Mouse (Mus musculus): ENCODE data around the gene Olfr1360. TPM values are rescaled to one million over a fixed set of nuclear protein-coding genes. Genes with fewer than 3 reads are reported as not detected.
"Not testable (repeated sequence)": the region's sequence is repeated elsewhere in the genome, so short reads cannot be mapped to it uniquely, and the experiment has no call there.

Gene Olfr1360
- polyA plus RNA-seq, 2 experiments, result not detected

GRCm38 (mm10) chr13:21715864-21716539, 38.8 kb upstream of the Olfr1360 start, which contains the start of the genes Hist1h2bl and Hist1h2ai:
Hist1h2bl (minus strand) TSS chr13:21716143.
Hist1h2ai (plus strand) TSS chr13:21716422.
- peak within 1 kb of the TSS; percentile 79 for H3K4me2 ChIP-seq (replicated peaks; ENCODE audit: low read depth, low read length, severe bottlenecking)
- 3% methylated on average over 24 of the region's 50 CpGs for WGBS
- peak; percentile 84; the same call in 1 of the 2 replicates for TF ChIP-seq POLR2A (IDR thresholded peaks at IDR 0.05; ENCODE audit: borderline replicate concordance, extremely low read depth, insufficient read depth, insufficient read length)
- peaks cover 22% of the 10 kb centered on the region for H3K4me1 ChIP-seq (ENCODE audit: control insufficient read depth, insufficient read depth, low read length)
- H3K27me3 ChIP-seq (ENCODE audit: control insufficient read depth, insufficient read depth, low read length); H3K9me3 ChIP-seq (ENCODE audit: control insufficient read depth, low read length); H3K36me3 ChIP-seq (ENCODE audit: control insufficient read depth, insufficient read depth, low read length): not testable (repeated sequence)
- H3K27ac ChIP-seq (replicated peaks; ENCODE audit: low read depth, low read length), result peak within 1 kb of the TSS; percentile 93
- ATAC-seq (ENCODE audit: low FRiP score, low read depth) (peak; percentile 91), DNase-seq (ENCODE audit: low spot score) (peak; percentile 99)
- peak within 1 kb of the TSS; percentile 42 for H3K4me3 ChIP-seq (replicated peaks; ENCODE audit: low read length)
- peak within 1 kb of the TSS; percentile 68 for H3K9ac ChIP-seq (ENCODE audit: low read depth, low read length, severe bottlenecking)

- H3K9ac ChIP-seq (ENCODE audit: low read depth, low read length, severe bottlenecking), result peak overlapping the region; percentile 59
- TF ChIP-seq POLR2A (IDR thresholded peaks at IDR 0.05; ENCODE audit: borderline replicate concordance, extremely low read depth, insufficient read depth, insufficient read length), result no peak
- WGBS, result 1% methylated on average over 19 of the region's 22 CpGs
- H3K4me1 ChIP-seq (ENCODE audit: control insufficient read depth, insufficient read depth, low read length), result peaks cover 16% of the 10 kb centered on the region
- peak overlapping the region; percentile 42 for H3K4me3 ChIP-seq (replicated peaks; ENCODE audit: low read length)
- no peaks in the 10 kb centered on the region for H3K9me3 ChIP-seq (ENCODE audit: control insufficient read depth, low read length)
- H3K27me3 ChIP-seq (ENCODE audit: control insufficient read depth, insufficient read depth, low read length), result no peaks in the 10 kb centered on the region
- H3K27ac ChIP-seq (replicated peaks; ENCODE audit: low read depth, low read length), result peak overlapping the region; percentile 84
- ATAC-seq (ENCODE audit: low FRiP score, low read depth) (no peak), DNase-seq (ENCODE audit: low spot score) (peak; percentile 35)
- H3K4me2 ChIP-seq (replicated peaks; ENCODE audit: low read depth, low read length, severe bottlenecking), result peak overlapping the region; percentile 79
- no peaks in the 10 kb centered on the region for H3K36me3 ChIP-seq (ENCODE audit: control insufficient read depth, insufficient read depth, low read length)
Observed at GRCm38 (mm10) chr13:21715131-21715863, 38.1 kb upstream of the Olfr1360 start.

GRCm38 (mm10) chr13:21714725-21715124, 37.5 kb upstream of the Olfr1360 start:
- no peak for TF ChIP-seq POLR2A (IDR thresholded peaks at IDR 0.05; ENCODE audit: borderline replicate concordance, extremely low read depth, insufficient read depth, insufficient read length)
- H3K9me3 ChIP-seq (ENCODE audit: control insufficient read depth, low read length), result no peaks in the 10 kb centered on the region
- DNase-seq (ENCODE audit: low spot score), result peak; percentile 83
- peak overlapping the region; percentile 84 for H3K27ac ChIP-seq (replicated peaks; ENCODE audit: low read depth, low read length)
- H3K9ac ChIP-seq (ENCODE audit: low read depth, low read length, severe bottlenecking), result peak overlapping the region; percentile 59
- H3K36me3 ChIP-seq (ENCODE audit: control insufficient read depth, insufficient read depth, low read length), result no peaks in the 10 kb centered on the region
- peaks cover 12% of the 10 kb centered on the region for H3K4me1 ChIP-seq (ENCODE audit: control insufficient read depth, insufficient read depth, low read length)
- no peak for ATAC-seq (ENCODE audit: low FRiP score, low read depth)
- WGBS, result 3% methylated on average over 7 of the region's 7 CpGs
- no peaks in the 10 kb centered on the region for H3K27me3 ChIP-seq (ENCODE audit: control insufficient read depth, insufficient read depth, low read length)
- H3K4me2 ChIP-seq (replicated peaks; ENCODE audit: low read depth, low read length, severe bottlenecking), result peak overlapping the region; percentile 79
- H3K4me3 ChIP-seq (replicated peaks; ENCODE audit: low read length), result peak overlapping the region; percentile 42

- DNase-seq (ENCODE audit: low spot score) (no peak), ATAC-seq (ENCODE audit: low FRiP score, low read depth) (no peak)
- Histone ChIP-seq H3K4me3 (replicated peaks; ENCODE audit: low read length) (peak overlapping the region; percentile 68), H3K9me3 (ENCODE audit: control insufficient read depth, low read length) (no peaks in the 10 kb centered on the region), H3K4me2 (replicated peaks; ENCODE audit: low read depth, low read length, severe bottlenecking) (peak overlapping the region; percentile 48), H3K27me3 (ENCODE audit: control insufficient read depth, insufficient read depth, low read length) (no peaks in the 10 kb centered on the region), H3K36me3 (ENCODE audit: control insufficient read depth, insufficient read depth, low read length) (no peaks in the 10 kb centered on the region), H3K27ac (replicated peaks; ENCODE audit: low read depth, low read length) (no peak overlapping the region), H3K4me1 (ENCODE audit: control insufficient read depth, insufficient read depth, low read length) (peaks cover 6% of the 10 kb centered on the region), H3K9ac (ENCODE audit: low read depth, low read length, severe bottlenecking) (no peak overlapping the region)
- 30% methylated on average over 4 of the region's 4 CpGs for WGBS
- no peak for TF ChIP-seq POLR2A (IDR thresholded peaks at IDR 0.05; ENCODE audit: borderline replicate concordance, extremely low read depth, insufficient read depth, insufficient read length)
Observed at GRCm38 (mm10) chr13:21711698-21712097, 34.5 kb upstream of the Olfr1360 start.

GRCm38 (mm10) chr13:21710821-21711525, 33.8 kb upstream of the Olfr1360 start:
- Histone ChIP-seq H3K4me2 (replicated peaks; ENCODE audit: low read depth, low read length, severe bottlenecking) (peak overlapping the region; percentile 48), H3K27me3 (ENCODE audit: control insufficient read depth, insufficient read depth, low read length) (no peaks in the 10 kb centered on the region), H3K9me3 (ENCODE audit: control insufficient read depth, low read length) (no peaks in the 10 kb centered on the region), H3K36me3 (ENCODE audit: control insufficient read depth, insufficient read depth, low read length) (no peaks in the 10 kb centered on the region), H3K4me1 (ENCODE audit: control insufficient read depth, insufficient read depth, low read length) (peaks cover 6% of the 10 kb centered on the region), H3K9ac (ENCODE audit: low read depth, low read length, severe bottlenecking) (peak overlapping the region; percentile 40), H3K4me3 (replicated peaks; ENCODE audit: low read length) (peak overlapping the region; percentile 68), H3K27ac (replicated peaks; ENCODE audit: low read depth, low read length) (no peak overlapping the region)
- WGBS, result under 1% methylated on average over 22 of the region's 22 CpGs
- no peak for TF ChIP-seq POLR2A (IDR thresholded peaks at IDR 0.05; ENCODE audit: borderline replicate concordance, extremely low read depth, insufficient read depth, insufficient read length)
- ATAC-seq (ENCODE audit: low FRiP score, low read depth) (peak; percentile 87), DNase-seq (ENCODE audit: low spot score) (peak; percentile 77)

Data from limb, embryonic 14.5 days (tissue).